Mouse (Mus musculus): Measurements from ENCODE around the gene Hoxd8.

The Hoxd8 gene

DNA sequence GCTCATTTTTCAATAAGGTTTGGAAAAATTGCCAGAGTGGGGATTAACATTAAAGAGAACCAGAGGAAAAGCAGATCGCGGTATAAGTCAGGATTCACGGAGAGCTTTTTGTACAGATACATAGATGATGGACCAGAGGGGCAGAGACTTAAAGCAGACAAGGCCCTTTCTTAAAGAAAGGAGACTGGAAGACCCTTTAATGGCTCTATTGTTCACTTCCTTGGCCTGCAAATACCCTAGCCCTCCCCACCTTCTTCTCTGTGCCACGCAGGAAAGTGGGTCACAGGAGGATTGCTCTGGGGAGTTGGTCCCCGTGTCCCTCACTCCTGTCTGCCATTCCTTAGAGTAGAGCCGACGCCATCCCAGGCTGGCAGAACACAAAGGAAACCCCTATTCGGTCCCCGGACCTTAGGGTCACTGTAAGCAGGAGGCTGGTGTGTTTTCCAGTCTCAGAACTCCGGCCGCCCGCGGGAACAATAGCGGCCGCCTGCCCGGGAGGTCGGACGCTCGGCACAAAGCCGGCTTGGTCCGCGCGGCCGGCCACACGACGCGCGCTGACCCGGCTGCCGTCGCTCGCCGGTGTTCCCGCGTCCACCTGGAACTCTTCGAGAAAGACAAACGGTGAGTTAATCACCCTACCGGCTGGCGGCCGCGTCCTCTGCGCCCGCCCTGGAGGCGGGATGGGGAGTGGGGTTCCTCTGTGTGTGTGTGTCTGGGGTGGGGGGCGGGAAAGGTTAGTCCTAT is 48.2 kb downstream of the Hoxd8 start:
- no peak for DNase-seq (ENCODE audit: low spot score)

DNA sequence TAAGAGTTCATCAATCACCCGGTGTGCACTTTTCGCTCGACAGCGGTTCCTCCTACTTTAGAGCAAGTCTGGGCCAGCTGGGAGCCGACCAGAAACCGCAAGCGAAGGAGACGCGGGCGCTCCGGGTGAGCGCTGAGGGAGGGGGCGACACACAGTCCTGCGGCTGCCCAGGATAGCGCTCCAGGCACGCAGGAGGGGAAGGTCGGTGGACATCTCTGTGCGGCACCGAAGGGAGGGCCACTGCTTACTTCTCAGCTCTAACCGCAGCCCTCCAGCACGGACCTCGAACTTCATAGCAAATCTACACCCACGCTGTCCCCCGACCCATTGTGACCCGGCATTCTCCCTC is 48.7 kb downstream of the Hoxd8 start:
- DNase-seq (ENCODE audit: low spot score): no peak

DNA sequence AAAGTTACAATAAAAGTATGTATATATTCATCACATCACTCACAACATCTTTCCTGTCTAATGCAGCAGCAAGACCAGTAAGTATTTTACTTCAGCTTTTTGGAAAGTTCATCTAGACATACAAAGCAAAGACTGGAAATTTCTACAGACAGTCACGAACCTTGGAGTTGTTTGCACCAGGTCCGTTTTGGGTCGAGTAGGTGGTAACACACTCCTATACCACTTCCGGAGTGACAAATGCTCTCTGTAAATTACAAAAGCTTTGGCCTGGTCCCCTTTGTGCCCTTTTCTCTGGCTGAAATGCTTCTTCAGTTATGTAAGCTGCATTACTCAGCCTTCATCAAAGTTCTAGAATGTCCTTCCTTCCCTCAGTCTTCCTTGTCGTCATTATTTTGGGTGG is 49.3 kb downstream of the Hoxd8 start:
- no peak for DNase-seq (ENCODE audit: low spot score)
